Mouse (Mus musculus) hindbrain, embryonic 12.5 days (tissue): Measurements from ENCODE around the gene Hba-a1. TPM values are rescaled to one million over a fixed set of nuclear protein-coding genes. Genes with fewer than 3 reads are reported as not detected.

Source experiments
- ATAC-seq: fragments of 200-750 bp; cut with Nextera tagmentation; 2 replicates; pipeline ENCODE4 v1.8.0; 2017; ENCODE audit warnings: moderate TSS enrichment; ENCODE audit not compliant: low FRiP score
- H3K27ac ChIP-seq: fragments of 300-500 bp; sonication (generic); 2 replicates; pipeline ENCODE4 v1.5.1; 2016; ENCODE audit warnings: mild to moderate bottlenecking
- H3K27me3 ChIP-seq: fragments of 300-500 bp; sonication (generic); 2 replicates; pipeline ENCODE4 v1.6.1; 2016; ENCODE audit warnings: mild to moderate bottlenecking
- H3K36me3 ChIP-seq: fragments of 300-500 bp; sonication (generic); 2 replicates; pipeline ENCODE4 v1.6.1; 2016; ENCODE audit warnings: mild to moderate bottlenecking
- H3K4me1 ChIP-seq: fragments of 300-500 bp; sonication (generic); 2 replicates; pipeline ENCODE4 v1.6.1; 2016
- H3K4me2 ChIP-seq: fragments of 300-500 bp; sonication (generic); replicated peaks from 2 replicates; pipeline ENCODE4 v1.6.1; 2016; ENCODE audit warnings: mild to moderate bottlenecking
- H3K4me3 ChIP-seq: fragments of 300-500 bp; sonication (generic); 2 replicates; pipeline ENCODE4 v1.5.1; 2016; ENCODE audit warnings: mild to moderate bottlenecking
- H3K9ac ChIP-seq: fragments of 300-500 bp; sonication (generic); 2 replicates; pipeline ENCODE4 v1.6.1; 2016; ENCODE audit warnings: mild to moderate bottlenecking, moderate library complexity
- H3K9me3 ChIP-seq: fragments of 300-500 bp; sonication (generic); replicated peaks from 2 replicates; pipeline ENCODE4 v1.6.1; 2016; ENCODE audit warnings: mild to moderate bottlenecking
- WGBS: fragments of 180-500 bp; shearing (Covaris S2); methylation state at CpG from one replicate; pipeline ENCODE4 v1.1.7; 2016; 5-methylcytosine and 5-hydroxymethylcytosine counted together
- polyA plus RNA-seq: library from polyadenylated mRNA; unstranded; fragments of >200 nt; fragmentation: Nextera tagmentation; extraction: Ambion mirVana; gene quantifications from 2 replicates; pipeline ENCODE4 v1.2.1, GENCODE M21; 2016

The Hba-a1 gene
- polyA plus RNA-seq, 1 experiment from 2014 or later = 3,718 TPM

- Histone ChIP-seq H3K4me2 (no peak overlapping the region), H3K27me3 (no peaks in the 10 kb centered on the region), H3K9me3 (no peaks in the 10 kb centered on the region), H3K36me3 (no peaks in the 10 kb centered on the region), H3K9ac (no peak overlapping the region), H3K4me3 (no peak overlapping the region), H3K4me1 (peaks cover 8% of the 10 kb centered on the region), H3K27ac (no peak overlapping the region)
- WGBS = 65% methylated on average over 5 of the region's 5 CpGs
- ATAC-seq = no peak
Observed at GRCm38 (mm10) chr11:32331861-32332260, 48.5 kb downstream of the Hba-a1 start.

- no peak for ATAC-seq
- Histone ChIP-seq H3K9me3 (no peaks in the 10 kb centered on the region), H3K36me3 (no peaks in the 10 kb centered on the region), H3K4me1 (peaks cover 8% of the 10 kb centered on the region), H3K4me2 (no peak overlapping the region), H3K9ac (no peak overlapping the region), H3K27me3 (no peaks in the 10 kb centered on the region), H3K4me3 (no peak overlapping the region), H3K27ac (no peak overlapping the region)
- WGBS = 77% methylated on average over 2 of the region's 2 CpGs
Observed at GRCm38 (mm10) chr11:32333235-32333634, 49.9 kb downstream of the Hba-a1 start.

Other genes with a start within 250 kb of the Hba-a1 start
- gene Il9r, start 83.2 kb upstream of the Hba-a1 start, polyA plus RNA-seq = not detected in 2 replicates
- gene Snrnp25, start 78.1 kb upstream of the Hba-a1 start, polyA plus RNA-seq = 52.8 and 55.1 TPM in 2 replicates
- 32.8 and 33.1 TPM in 2 replicates for gene Rhbdf1, start 61.2 kb upstream of the Hba-a1 start, polyA plus RNA-seq
- 30.4 and 32.3 TPM in 2 replicates for gene Mpg, start 57.0 kb upstream of the Hba-a1 start, polyA plus RNA-seq
- gene Nprl3, start 15.8 kb upstream of the Hba-a1 start, polyA plus RNA-seq = 51.3 and 51.7 TPM in 2 replicates
- gene Hba-x, start 7.1 kb upstream of the Hba-a1 start, polyA plus RNA-seq = 1,600 and 2,073 TPM in 2 replicates
- gene Hbq1b, start 3.5 kb downstream of the Hba-a1 start, polyA plus RNA-seq = 4.6 and 5.1 TPM in 2 replicates
- 6,460 and 7,804 TPM in 2 replicates for gene Hba-a2, start 13.0 kb downstream of the Hba-a1 start, polyA plus RNA-seq
- 0.72 TPM in 1 of 2 replicates, not detected in the other for gene Hbq1a, start 16.6 kb downstream of the Hba-a1 start, polyA plus RNA-seq
- gene Sh3pxd2b, start 64.3 kb downstream of the Hba-a1 start, polyA plus RNA-seq = 29.5 and 31.7 TPM in 2 replicates
- gene Ubtd2, start 171.9 kb downstream of the Hba-a1 start, polyA plus RNA-seq = 64.4 and 71.9 TPM in 2 replicates
- not detected in 2 replicates for gene Efcab9, start 248.6 kb downstream of the Hba-a1 start, polyA plus RNA-seq
- 2.5 and 3.3 TPM in 2 replicates for gene Stk10, start 249.8 kb downstream of the Hba-a1 start, polyA plus RNA-seq